Mouse (Mus musculus): Measurements from ENCODE around the gene Zfp385c. TPM values are rescaled to one million over a fixed set of nuclear protein-coding genes. Genes with fewer than 3 reads are reported as not detected.

Gene Zfp385c
- polyA plus RNA-seq, 1 experiment from 2014 or later = not detected

DNA sequence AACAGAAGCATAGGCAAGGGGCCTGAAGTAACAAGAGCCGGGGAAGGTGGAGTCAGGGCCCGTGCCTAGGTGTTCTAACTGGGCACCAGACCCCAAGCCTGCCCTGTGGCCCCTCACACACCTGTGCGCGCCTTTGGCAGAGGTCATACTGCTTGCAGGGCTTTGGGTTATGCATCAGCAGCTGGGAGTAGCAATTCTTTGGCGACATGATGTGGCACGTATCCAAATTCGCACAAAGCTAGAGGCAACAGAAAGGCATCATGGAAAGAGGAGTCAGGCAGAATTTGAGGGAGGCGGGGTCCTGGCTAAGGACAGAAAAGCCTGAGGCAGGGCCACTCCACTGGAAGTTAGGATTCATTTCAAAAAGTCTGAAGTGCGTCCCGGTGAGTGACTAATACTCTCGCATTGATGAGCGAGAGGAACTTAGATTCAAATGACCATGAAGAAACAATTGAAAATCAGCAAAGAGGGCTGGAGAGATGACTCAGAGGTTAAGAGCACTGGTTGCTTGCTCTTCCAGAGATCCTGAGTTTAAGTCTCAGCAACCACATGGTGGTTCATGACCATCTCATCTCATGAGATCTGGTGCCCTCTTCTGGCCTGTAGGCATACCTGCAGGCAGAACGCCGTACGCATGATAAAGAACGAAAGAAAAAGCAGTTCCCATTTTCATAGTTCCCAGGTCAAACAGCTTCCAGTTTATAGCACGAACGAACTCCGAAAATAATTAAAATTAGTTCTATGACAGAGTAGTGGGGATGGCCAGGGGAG, 10.0 kb upstream of the Zfp385c start:
- Histone ChIP-seq H3K4me3 (peak overlapping the region; percentile 43), H3K9me3 (replicated peaks) (no peaks in the 10 kb centered on the region), H3K4me2 (peak overlapping the region; percentile 57), H3K4me1 (peaks cover 35% of the 10 kb centered on the region), H3K36me3 (peaks cover 28% of the 10 kb centered on the region), H3K27me3 (replicated peaks) (no peaks in the 10 kb centered on the region), H3K27ac (no peak overlapping the region), H3K9ac (peak overlapping the region; percentile 9; the same call in 1 of the 2 replicates)
- no peak for ATAC-seq
- WGBS (ENCODE audit: insufficient replicate concordance) = 39% methylated on average over 19 of the region's 19 CpGs

DNA sequence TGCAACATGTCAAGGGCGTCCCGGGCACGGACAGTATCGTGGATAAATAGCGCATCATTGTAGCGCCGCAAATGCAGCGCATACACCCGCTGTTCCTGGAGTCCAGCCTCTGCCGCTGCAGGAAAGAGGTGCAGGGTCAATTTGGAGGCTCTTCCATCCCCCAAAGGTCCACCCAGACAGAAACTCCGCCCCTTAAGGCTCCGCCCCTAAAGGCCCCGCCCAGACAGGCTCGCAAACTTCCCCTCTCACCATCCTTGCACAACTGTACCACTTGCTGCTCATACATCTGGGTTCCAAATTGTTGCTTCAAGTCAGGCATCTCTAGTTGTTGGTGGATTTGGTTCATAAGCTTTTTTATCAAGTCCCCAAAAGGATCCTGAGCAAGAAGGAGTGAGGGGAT, 9.0 kb upstream of the Zfp385c start:
- WGBS (ENCODE audit: insufficient replicate concordance) = 6% methylated on average over 14 of the region's 14 CpGs

DNA sequence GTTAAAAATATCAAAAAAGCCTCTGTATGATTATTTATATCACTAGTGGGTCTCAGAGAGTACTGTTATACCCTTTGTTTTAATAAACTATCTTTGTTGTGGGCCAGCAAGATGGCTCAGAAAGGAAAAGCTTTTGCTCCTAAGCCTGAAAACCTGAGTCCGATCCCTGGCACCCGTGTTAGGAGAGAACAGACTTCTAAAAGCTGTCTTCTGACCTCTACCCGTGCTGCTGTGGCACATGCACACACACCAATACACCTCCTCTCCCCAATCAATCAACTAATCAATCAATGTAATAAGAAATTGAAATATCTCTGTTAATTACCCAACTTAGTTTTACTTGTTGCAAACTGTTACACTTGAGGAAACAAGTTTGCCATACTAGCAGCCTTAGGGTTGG, 8.5 kb upstream of the Zfp385c start:
- Histone ChIP-seq H3K4me1 (peaks cover 35% of the 10 kb centered on the region), H3K4me3 (no peak overlapping the region), H3K4me2 (peak overlapping the region; percentile 59), H3K9ac (no peak overlapping the region), H3K27ac (no peak overlapping the region), H3K27me3 (replicated peaks) (no peaks in the 10 kb centered on the region), H3K36me3 (peaks cover 13% of the 10 kb centered on the region), H3K9me3 (replicated peaks) (no peaks in the 10 kb centered on the region)
- WGBS (ENCODE audit: insufficient replicate concordance) = 74% methylated on average over 3 of the region's 3 CpGs
- no peak for ATAC-seq

More for the DNA sequence above, 9.0 kb upstream of the Zfp385c start:
- peak overlapping the region; percentile 31 for H3K4me3 ChIP-seq
- H3K27ac ChIP-seq = no peak overlapping the region
- ATAC-seq = peak; percentile 54
- peak overlapping the region; percentile 59 for H3K4me2 ChIP-seq
- H3K4me1 ChIP-seq = peaks cover 35% of the 10 kb centered on the region
- H3K9me3 ChIP-seq (replicated peaks) = no peaks in the 10 kb centered on the region
- no peak overlapping the region for H3K9ac ChIP-seq
- no peaks in the 10 kb centered on the region for H3K27me3 ChIP-seq (replicated peaks)
- peaks cover 19% of the 10 kb centered on the region for H3K36me3 ChIP-seq

DNA sequence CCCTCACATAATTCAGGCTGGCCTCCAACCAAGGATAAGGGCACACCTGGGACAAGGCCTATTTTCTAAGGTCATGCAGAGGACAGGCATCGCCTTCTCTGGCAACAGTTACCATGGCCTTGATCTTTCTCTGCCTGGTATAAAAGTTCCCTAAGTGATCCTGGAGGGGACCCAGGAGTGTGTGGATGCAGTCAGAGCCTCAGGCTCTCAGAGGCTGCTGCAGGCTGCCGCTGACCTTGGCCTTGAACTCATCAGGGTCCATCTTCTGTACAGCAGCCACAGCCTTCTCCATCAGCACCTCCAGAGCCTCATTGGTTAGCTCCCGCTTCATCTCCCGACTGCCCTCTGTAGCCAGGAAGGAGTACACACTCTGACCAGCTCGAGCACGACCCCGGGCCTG, 5.7 kb upstream of the Zfp385c start:
- Histone ChIP-seq H3K27me3 (replicated peaks) (peaks cover 13% of the 10 kb centered on the region), H3K9ac (no peak overlapping the region), H3K9me3 (replicated peaks) (no peaks in the 10 kb centered on the region), H3K4me3 (no peak overlapping the region), H3K27ac (no peak overlapping the region), H3K36me3 (no peaks in the 10 kb centered on the region), H3K4me2 (no peak overlapping the region), H3K4me1 (peaks cover 21% of the 10 kb centered on the region)
- ATAC-seq = no peak
- WGBS (ENCODE audit: insufficient replicate concordance) = 68% methylated on average over 7 of the region's 7 CpGs

DNA sequence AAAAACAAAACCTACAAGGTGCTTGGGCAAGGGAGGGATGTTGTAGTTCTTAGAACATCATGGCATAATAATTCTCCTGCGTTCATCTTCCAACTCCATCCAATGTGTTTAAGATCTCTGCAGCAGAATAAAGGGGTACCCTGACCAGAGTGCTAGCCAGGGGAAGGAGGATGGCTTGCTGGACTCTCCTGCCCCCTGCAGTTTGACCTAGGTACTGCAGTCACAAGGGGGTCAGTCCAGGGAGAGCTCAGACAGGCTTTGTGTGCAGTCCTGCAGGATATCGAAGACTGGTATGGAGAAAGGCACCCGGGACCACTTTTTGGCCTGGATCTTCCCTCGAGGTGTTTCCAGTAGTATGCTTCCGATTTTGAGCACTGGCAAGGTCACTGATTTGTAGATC, 2.7 kb upstream of the Zfp385c start:
- no peak for ATAC-seq
- Histone ChIP-seq H3K9ac (no peak overlapping the region), H3K27me3 (replicated peaks) (peaks cover 43% of the 10 kb centered on the region), H3K9me3 (replicated peaks) (no peaks in the 10 kb centered on the region), H3K4me1 (peaks cover 13% of the 10 kb centered on the region), H3K27ac (no peak overlapping the region), H3K36me3 (no peaks in the 10 kb centered on the region), H3K4me2 (no peak overlapping the region), H3K4me3 (no peak overlapping the region)
- WGBS (ENCODE audit: insufficient replicate concordance) = 33% methylated on average over 5 of the region's 5 CpGs

DNA sequence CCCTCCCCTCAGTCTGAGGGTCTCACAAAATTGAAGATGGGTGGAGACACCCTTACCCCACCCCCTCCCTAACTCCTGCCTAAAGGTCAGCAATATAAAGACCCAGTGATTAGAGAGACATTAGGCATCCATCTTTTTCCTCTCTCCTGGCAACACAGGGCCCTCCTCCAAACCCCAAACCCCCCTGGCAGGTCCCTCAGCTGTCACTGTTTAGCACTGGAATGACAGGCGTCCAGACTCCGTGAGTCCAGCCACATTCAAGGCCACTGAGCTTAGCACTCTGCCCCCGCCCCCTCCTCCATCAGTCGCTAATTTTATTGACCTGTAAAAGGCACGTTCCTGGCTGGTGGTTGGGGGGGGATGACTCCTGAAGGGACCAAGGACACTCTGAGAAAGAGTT, 899 bp upstream of the Zfp385c start:
- no peak for ATAC-seq
- H3K27ac ChIP-seq = no peak overlapping the region
- H3K27me3 ChIP-seq (replicated peaks) = peaks cover 48% of the 10 kb centered on the region
- H3K4me2 ChIP-seq = no peak overlapping the region
- H3K4me3 ChIP-seq = no peak overlapping the region
- no peaks in the 10 kb centered on the region for H3K36me3 ChIP-seq
- H3K9me3 ChIP-seq (replicated peaks) = no peaks in the 10 kb centered on the region
- H3K4me1 ChIP-seq = peaks cover 13% of the 10 kb centered on the region
- H3K9ac ChIP-seq = no peak overlapping the region
- 41% methylated on average over 5 of the region's 5 CpGs for WGBS (ENCODE audit: insufficient replicate concordance)

DNA sequence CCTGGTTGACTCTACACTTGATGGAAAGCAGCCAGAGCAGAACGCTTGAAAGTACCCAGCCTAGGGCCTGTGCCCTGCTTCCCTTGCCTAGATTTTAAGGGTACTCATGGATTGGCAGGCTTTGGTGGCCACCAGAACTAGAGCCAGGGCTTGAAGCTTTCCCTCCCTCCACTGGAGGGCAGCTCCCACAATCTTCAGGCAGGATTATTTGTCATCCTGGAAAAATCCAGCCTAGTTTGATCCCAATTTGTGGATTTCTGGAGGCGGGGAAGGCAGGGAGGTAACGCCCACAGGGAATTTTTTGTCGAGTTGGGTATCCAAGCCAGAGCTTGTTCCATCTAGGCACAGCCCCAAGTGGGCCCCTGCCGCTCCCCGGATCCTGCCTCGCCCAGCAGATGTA, 1.9 kb downstream of the Zfp385c start:
- H3K9me3 ChIP-seq (replicated peaks) = no peaks in the 10 kb centered on the region
- no peak overlapping the region for H3K27ac ChIP-seq
- H3K4me3 ChIP-seq = no peak overlapping the region
- peaks cover 57% of the 10 kb centered on the region for H3K27me3 ChIP-seq (replicated peaks)
- peaks cover 13% of the 10 kb centered on the region for H3K4me1 ChIP-seq
- WGBS (ENCODE audit: insufficient replicate concordance) = 58% methylated on average over 7 of the region's 7 CpGs
- no peaks in the 10 kb centered on the region for H3K36me3 ChIP-seq
- ATAC-seq = no peak
- no peak overlapping the region for H3K9ac ChIP-seq
- H3K4me2 ChIP-seq = no peak overlapping the region

DNA sequence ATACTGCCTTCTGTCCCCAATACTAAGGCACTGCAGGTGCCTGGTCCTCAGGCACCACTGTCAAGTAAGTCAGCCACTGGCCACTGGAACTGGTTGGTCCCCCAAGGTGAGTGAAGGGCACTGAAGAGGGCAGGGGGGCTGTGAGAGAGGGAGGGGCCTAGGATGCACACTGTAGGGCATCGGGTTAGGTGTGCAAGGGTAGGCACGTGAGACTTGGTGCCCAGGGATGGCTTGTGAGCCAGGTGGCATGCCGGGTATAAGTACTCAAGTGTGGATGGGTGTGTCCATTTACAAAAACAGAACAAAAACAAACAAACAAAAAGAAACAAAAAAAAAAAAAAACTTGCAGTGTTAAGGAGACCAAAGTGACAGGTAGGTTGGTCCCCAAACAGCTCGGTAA, 3.8 kb downstream of the Zfp385c start:
- Histone ChIP-seq H3K27me3 (replicated peaks) (peaks cover 55% of the 10 kb centered on the region), H3K4me3 (no peak overlapping the region), H3K4me1 (peaks cover 13% of the 10 kb centered on the region), H3K27ac (no peak overlapping the region), H3K9me3 (replicated peaks) (no peaks in the 10 kb centered on the region), H3K4me2 (no peak overlapping the region), H3K9ac (no peak overlapping the region), H3K36me3 (no peaks in the 10 kb centered on the region)
- ATAC-seq = no peak
- WGBS (ENCODE audit: insufficient replicate concordance) = 55% methylated on average over 4 of the region's 4 CpGs

DNA sequence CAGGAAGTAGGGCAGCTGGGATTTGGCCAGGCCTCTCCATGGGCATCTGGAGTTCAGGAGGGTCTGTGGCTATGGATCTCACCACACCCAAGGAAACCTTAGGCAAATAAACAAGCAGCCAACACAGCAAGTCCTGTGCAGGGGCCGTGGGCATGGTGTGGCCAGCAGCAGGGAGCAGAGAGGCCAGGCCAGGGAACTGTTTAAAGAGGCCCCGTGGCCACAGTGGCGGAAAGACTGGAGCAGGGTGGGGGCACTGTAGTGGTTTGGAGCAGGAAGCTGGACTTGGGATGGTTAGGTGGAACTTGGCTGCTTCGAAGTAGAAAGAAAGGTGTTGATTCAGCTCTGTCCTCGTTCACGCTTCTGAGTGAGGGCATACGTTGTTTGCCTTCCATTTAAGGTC, 5.0 kb downstream of the Zfp385c start:
- ATAC-seq = no peak
- no peak overlapping the region for H3K4me2 ChIP-seq
- no peak overlapping the region for H3K9ac ChIP-seq
- H3K36me3 ChIP-seq = no peaks in the 10 kb centered on the region
- H3K27me3 ChIP-seq (replicated peaks) = peaks cover 55% of the 10 kb centered on the region
- 61% methylated on average over 7 of the region's 7 CpGs for whole genome bisulfite sequencing (ENCODE audit: insufficient replicate concordance)
- H3K4me3 ChIP-seq = no peak overlapping the region
- no peak overlapping the region for H3K27ac ChIP-seq
- H3K4me1 ChIP-seq = peaks cover 8% of the 10 kb centered on the region
- no peaks in the 10 kb centered on the region for H3K9me3 ChIP-seq (replicated peaks)

DNA sequence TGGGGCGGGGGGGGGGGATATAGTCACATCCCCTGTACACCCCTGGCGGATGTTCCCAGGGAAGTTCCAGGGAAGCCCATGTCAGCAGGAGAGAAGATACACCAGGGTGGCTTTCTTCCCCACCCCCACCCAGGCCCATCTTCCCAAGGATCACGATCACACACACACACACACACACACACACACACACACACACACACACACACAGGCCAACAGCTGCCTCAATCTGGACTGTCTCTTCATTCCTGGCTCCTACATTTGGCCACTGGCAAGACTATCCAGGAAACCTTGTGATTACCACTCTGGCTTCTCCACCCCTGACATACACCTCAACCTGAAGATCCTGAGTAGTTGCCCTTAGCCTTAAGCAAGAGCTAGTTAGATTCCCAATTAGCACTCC, 6.9 kb downstream of the Zfp385c start:
- no peak overlapping the region for H3K9ac ChIP-seq
- no peak overlapping the region for H3K4me2 ChIP-seq
- H3K27me3 ChIP-seq (replicated peaks) = peaks cover 42% of the 10 kb centered on the region
- no peaks in the 10 kb centered on the region for H3K9me3 ChIP-seq (replicated peaks)
- no peaks in the 10 kb centered on the region for H3K36me3 ChIP-seq
- ATAC-seq = no peak
- 62% methylated on average over 2 of the region's 3 CpGs for WGBS (ENCODE audit: insufficient replicate concordance)
- H3K27ac ChIP-seq = no peak overlapping the region
- no peaks in the 10 kb centered on the region for H3K4me1 ChIP-seq
- H3K4me3 ChIP-seq = no peak overlapping the region

DNA sequence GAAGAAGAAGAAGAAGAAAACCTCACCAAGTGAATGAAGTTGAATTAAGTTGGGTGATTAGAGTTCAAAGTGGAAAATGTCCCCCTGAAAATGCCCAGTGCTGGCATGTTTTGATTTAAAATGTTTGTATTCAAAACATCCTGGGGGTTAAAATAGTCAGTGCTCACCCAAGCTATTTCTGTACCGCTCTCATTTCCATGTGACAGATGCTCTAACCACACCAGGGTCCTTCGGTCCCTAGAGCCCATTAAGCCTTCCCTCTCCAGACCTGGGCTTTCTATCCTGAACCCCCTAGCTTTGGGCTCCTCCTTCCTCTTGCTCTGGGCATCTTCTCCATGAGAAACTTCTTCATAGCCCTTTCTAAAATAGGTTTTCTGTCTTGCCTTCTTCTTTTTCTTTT, 8.2 kb downstream of the Zfp385c start:
- Histone ChIP-seq H3K36me3 (no peaks in the 10 kb centered on the region), H3K27ac (no peak overlapping the region), H3K27me3 (replicated peaks) (peaks cover 39% of the 10 kb centered on the region; the same call in 1 of the 2 replicates), H3K4me3 (no peak overlapping the region), H3K4me1 (no peaks in the 10 kb centered on the region), H3K9ac (no peak overlapping the region), H3K4me2 (no peak overlapping the region), H3K9me3 (replicated peaks) (no peaks in the 10 kb centered on the region)
- WGBS (ENCODE audit: insufficient replicate concordance) = 63% methylated on average over 2 of the region's 2 CpGs
- ATAC-seq = no peak

DNA sequence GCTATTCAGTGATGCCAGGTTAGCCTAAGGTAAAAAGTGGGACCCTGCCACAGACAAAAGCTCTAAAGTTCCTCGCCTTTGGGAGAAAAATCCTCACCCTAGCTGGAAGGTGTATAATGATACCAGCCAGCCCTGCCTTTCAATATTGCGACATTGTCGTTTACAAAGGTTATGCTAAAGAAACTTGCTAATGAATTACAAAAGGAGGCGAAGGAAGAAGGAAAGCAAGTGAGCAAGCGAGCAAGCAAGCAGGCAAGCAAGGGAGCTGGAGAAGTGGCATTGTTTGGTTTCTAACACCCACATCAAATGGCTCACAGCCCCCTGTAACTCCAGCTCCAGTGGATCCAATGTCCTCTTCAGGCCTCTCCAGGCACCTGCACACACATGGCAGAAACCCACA, 9.7 kb downstream of the Zfp385c start:
- Histone ChIP-seq H3K4me1 (no peaks in the 10 kb centered on the region), H3K9ac (no peak overlapping the region), H3K4me3 (no peak overlapping the region), H3K9me3 (replicated peaks) (no peaks in the 10 kb centered on the region), H3K27ac (no peak overlapping the region), H3K27me3 (replicated peaks) (peaks cover 49% of the 10 kb centered on the region; the same call in 1 of the 2 replicates), H3K36me3 (no peaks in the 10 kb centered on the region), H3K4me2 (no peak overlapping the region)
- WGBS (ENCODE audit: insufficient replicate concordance) = 66% methylated on average over 5 of the region's 5 CpGs
- no peak for ATAC-seq

DNA sequence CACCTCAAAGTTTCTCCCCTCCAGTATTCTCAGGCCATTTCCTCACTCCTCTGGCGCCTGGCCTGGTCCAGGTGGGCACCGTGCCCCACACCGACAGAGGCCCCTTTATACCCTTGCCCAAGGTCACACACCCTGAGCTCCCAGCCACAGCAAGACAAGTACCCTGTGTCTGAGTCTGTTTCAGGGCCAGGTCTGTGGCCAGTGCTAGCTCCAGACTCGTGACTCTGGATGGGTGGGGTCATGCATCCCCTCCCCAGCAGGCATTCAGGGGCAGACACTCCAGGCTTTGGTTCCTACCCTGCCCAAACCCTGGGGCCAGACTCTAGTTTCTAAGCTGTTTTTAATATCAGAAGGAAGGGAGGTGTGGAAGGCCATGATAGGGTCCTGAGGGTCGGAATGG, 10.4 kb downstream of the Zfp385c start:
- Histone ChIP-seq H3K4me1 (no peaks in the 10 kb centered on the region), H3K9me3 (replicated peaks) (no peaks in the 10 kb centered on the region), H3K27ac (no peak overlapping the region), H3K27me3 (replicated peaks) (peaks cover 54% of the 10 kb centered on the region; the same call in 1 of the 2 replicates), H3K36me3 (no peaks in the 10 kb centered on the region), H3K9ac (no peak overlapping the region), H3K4me2 (no peak overlapping the region), H3K4me3 (no peak overlapping the region)
- ATAC-seq = no peak
- 68% methylated on average over 5 of the region's 5 CpGs for WGBS (ENCODE audit: insufficient replicate concordance)

Data from liver, embryonic 12.5 days (tissue).